Mouse (Mus musculus) heart, postnatal 0 days (tissue): ENCODE results near the gene Scn2a.

Experiments
- CTCF ChIP-seq: IDR thresholded peaks from 2 replicates; pipeline ENCODE4 v1.5.1; 2016; ENCODE audit warnings: antibody characterized with exemption, control low read depth, low read depth
- EP300 ChIP-seq: IDR thresholded peaks from 2 replicates; pipeline ENCODE4 v1.6.1; 2016; ENCODE audit warnings: antibody characterized with exemption, low read depth

DNA sequence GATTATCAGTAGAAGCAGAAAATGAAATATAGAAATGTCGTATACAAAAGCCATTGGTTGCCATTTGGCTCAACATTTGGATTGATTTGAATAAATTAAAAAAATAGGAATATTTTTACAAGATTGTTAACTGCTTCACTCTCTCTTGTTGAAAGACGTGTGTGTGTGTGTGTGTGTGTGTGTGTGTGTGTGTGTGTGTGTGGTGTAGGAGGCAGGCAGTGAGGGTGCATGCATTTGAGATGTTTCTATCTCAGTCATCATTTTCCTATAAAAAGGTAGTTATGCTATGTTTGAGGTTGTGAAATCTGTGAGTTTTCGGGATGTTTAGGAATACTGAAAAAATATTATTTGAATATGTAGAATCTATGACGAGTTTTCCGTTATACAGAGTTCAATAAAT, 1.3 kb downstream of the Scn2a start:
- no peak for TF ChIP-seq CTCF
- no peak for TF ChIP-seq EP300
